Mouse (Mus musculus): ENCODE data around the gene Ciao2a.

Ciao2a gene

DNA sequence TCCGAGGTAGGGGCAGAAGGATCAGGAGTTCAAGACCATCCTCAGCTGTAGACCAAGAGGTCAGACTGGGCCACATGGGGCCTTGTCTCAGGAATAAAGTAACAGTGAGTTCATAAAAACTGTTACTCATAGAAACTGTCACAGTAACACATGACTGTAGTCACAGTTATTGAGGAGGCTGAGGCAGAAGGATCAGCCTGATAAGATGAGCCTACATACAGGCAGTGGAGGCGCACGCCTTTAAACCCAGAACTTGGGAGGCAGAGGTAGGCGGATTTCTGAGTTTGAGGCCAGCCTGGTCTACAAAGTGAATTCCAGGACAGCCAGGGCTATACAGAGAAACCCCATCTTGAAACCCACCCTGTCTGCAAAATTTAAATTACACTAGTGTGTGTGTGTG, 6.3 kb upstream of the Ciao2a start:
- no peak for DNase-seq (ENCODE audit: low spot score)

DNA sequence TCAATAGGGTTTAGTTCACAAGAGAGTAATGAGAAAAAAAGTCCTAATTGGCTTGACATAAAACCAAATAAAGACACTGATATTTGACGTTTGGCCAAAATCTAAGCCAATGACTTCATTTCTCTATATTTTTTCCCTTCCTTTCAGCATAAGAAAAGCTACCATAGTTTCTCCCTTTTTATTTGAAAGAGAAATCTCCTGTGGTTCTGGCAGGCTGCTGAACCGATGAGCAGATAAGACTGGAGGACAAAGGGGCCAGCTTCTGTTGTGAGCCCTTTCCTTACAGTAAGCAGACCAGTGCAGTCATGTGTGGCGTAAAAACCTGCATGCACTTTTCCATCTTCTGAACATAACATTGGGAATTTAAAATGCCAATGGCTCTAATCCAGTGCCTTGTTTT, 5.5 kb upstream of the Ciao2a start:
- DNase-seq (ENCODE audit: low spot score) = no peak

DNA sequence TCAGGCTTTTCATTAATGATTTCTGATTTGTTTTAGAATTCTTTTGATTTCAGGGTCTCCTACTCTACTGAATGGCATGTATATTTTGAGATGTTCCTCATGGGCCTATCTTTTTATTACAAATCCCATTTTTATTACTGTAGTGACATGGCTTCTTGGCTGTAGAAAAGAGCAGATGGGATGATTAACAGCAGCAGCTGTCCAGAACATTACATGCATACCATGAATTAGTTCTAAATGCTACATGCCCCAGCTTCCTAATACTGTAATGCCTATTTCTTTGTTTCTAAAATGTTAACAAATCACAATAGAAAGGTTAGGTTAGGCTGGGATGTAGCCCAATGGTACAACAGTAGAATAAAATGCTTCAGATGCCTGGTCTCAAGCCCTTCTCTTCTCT, 5.0 kb upstream of the Ciao2a start:
- no peak for DNase-seq (ENCODE audit: low spot score)

- no peak for DNase-seq (ENCODE audit: low spot score)
Observed at GRCm38 (mm10) chr9:66123648-66124047, 2.8 kb upstream of the Ciao2a start.

- DNase-seq (ENCODE audit: low spot score) = no peak
Observed at GRCm38 (mm10) chr9:66124111-66124531, 2.3 kb upstream of the Ciao2a start.

- DNase-seq (ENCODE audit: low spot score) = peak; percentile 87
Observed at GRCm38 (mm10) chr9:66124681-66125542, 1.5 kb upstream of the Ciao2a start.

- no peak for DNase-seq (ENCODE audit: low spot score)
Observed at GRCm38 (mm10) chr9:66125543-66126455, 612 bp upstream of the Ciao2a start.

DNA sequence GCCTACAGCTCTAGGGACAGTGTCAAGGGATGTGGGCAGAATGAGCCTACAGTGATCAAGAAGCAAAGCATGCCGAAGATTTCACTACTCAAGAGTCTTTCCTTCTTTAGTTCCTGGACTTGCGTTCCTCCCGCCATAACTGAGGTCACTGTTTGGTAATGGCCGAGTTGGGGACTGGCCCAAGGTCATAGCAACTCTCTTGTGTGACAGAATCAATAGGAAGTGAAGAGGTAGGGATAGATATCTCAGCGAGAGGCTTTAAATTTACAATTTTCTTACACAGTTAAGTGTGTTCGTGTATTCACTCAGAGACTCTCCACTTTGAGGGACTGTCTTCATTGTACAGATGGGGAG, 759 bp downstream of the Ciao2a start:
- no peak for DNase-seq (ENCODE audit: low spot score)

DNA sequence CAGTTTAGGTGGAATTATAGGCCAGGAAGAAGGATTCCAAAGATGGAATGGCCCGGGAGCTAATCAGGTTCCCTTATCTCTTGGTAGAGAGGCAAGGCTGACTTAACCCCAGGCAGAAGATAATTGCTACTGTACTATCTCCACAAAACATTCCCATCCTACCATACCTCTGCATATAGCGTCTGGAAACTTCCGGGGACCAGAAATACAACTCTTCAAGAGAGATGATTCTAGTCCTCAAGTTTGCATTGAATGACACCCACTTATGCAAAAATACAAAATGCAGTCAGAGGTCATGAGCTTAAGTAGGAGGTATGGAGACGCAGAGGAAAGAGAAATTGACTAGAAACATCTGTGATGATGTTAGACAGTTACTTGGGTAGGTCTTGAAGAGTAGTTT, 1.5 kb downstream of the Ciao2a start:
- no peak for DNase-seq (ENCODE audit: low spot score)

DNA sequence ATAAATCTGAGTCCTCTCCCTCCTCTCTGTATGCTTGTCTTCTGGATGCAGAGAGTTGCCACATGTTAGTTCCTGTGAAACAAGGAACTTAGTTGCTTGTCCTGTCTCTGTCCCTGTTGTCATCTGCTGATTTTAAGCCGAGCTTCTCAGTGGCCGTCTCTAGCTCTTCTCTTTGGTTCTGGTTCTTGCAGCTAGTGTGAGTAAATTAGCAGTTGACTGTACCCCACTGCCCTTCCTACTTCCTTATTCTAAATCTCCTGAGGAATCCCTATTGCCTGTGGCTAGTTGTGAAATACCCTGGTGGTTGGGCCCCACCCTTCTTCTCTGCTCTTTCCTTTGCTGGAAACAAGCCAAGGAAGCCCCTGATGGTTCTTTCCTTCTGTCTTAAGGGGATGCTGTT, 5.1 kb downstream of the Ciao2a start:
- DNase-seq (ENCODE audit: low spot score) = no peak

- DNase-seq (ENCODE audit: low spot score) = no peak
Observed at GRCm38 (mm10) chr9:66135967-66136366, 9.6 kb downstream of the Ciao2a start.

DNA sequence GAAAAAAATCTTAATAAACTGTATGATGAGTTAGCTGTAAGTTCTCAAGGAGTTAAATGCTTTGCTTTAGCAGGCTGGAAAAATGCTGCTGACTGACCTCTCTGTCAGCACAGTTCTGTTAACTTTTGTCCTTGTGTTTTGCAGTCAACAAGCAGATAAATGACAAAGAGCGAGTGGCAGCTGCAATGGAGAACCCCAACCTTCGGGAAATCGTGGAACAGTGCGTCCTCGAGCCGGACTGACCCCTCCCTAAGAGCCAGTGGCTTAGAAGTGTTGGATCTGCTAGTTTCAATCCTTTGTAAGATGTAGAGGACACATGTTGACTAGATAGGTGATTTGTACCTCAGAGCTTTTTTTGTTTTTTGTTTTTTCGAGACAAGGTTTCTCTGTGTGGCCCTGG, 11.8 kb downstream of the Ciao2a start:
- DNase-seq (ENCODE audit: low spot score) = no peak

DNA sequence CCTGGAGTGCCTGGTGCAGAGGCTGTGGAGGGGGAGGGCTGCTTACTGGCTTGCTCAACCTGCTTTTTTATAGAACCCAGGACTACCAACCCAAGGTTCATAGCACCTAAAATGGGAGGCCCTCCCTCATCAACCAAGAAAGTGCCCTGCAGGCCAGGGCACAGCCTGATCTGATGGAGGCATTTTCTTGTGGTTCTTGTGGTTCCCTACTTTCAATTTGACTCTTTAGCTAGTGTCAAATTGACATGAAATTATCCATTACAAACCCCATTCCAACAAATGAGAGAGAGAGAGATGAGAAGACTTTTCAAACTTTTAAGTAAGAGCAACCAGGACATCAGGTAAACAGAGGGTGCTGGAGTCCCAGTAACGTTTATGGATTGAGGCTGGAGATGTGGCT, 15.9 kb downstream of the Ciao2a start:
- no peak for DNase-seq (ENCODE audit: low spot score)

DNA sequence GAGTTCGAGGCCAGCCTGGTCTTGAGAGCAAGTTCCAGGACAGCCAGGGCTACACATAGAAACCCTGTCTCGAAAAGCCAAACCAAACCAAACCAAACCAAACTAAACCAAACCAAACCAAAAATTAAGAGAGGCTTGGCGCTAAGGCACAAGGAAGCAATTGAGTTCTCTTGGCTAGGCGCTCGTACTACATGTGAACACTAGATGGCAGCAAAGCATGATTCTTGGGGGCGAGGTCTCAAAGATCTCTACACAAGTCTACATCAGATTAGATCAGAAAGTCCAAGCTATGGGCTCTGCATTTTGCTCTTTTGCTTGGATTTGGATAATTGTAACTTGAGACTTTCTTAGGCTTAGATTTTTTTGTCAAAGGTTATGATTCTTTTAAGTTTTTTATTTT, 17.8 kb downstream of the Ciao2a start:
- no peak for DNase-seq (ENCODE audit: low spot score)

GRCm38 (mm10) chr9:66146141-66146540, 19.7 kb downstream of the Ciao2a start:
- no peak for DNase-seq (ENCODE audit: low spot score)

DNA sequence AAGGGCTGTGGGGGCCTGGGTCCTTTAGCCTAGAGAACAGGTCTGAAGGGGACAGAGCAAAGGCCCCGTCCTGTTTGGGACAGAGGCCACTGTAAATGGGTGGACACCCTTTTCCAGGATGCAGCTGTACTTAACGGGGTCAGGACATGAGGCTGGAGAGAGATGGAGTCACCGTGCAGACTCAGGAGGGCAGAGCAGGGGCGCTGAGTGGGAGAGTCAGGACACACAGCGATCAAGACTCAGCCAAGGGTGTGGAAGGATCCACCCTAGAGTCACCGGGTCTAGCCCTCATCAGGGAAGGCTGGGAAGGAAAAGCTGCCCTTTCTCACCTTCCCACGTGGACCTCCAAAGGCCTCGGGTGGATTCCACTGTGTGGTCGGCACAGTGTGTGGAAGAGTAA, 25.6 kb downstream of the Ciao2a start:
- no peak for DNase-seq (ENCODE audit: low spot score)

- DNase-seq (ENCODE audit: low spot score) = no peak
Observed at GRCm38 (mm10) chr9:66153594-66153993, 27.2 kb downstream of the Ciao2a start.

- DNase-seq (ENCODE audit: low spot score) = no peak
Observed at GRCm38 (mm10) chr9:66154013-66154412, 27.6 kb downstream of the Ciao2a start.

- no peak for DNase-seq (ENCODE audit: low spot score)
Observed at GRCm38 (mm10) chr9:66155534-66155933, 29.1 kb downstream of the Ciao2a start.

GRCm38 (mm10) chr9:66157958-66158830, 31.8 kb downstream of the Ciao2a start, which contains the start of gene Dapk2:
Gene Dapk2, plus strand, starts transcription at chr9:66158223.
- peak; percentile 45 for DNase-seq (ENCODE audit: low spot score)

GRCm38 (mm10) chr9:66158885-66159430, 32.5 kb downstream of the Ciao2a start:
- no peak for DNase-seq (ENCODE audit: low spot score)

DNA sequence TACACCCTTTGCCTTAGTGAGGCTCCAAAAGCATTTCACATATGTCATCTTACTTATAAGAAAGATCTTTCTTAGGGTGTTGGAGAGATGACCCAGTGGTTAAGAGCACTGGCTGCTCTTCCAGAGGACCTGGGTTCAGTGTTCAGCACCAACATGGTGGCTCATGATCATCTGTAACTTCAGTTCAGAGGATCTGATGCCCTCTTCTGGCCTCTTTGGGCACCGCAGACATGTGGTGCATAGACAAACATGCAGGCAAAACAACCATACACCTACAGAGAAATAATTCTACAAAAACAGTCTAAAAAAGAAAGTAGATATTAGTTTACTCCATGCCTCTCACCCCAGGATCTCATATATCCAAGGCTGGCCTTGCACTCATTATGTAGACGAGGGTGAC, 33.7 kb downstream of the Ciao2a start:
- DNase-seq (ENCODE audit: low spot score) = no peak
